Mouse (Mus musculus): Measurements from ENCODE around the gene Ano9. TPM values are rescaled to one million over a fixed set of nuclear protein-coding genes. Genes with fewer than 3 reads are reported as not detected.

Gene Ano9
- total RNA-seq, 2 experiments from 2014 or later: not detected

- DNase-seq (ENCODE audit: low spot score in 2 of 2): peak; percentile 90 to 92
- TF ChIP-seq CTCF (conservative IDR thresholded peaks at IDR 0.05): no peak
- Histone ChIP-seq H3K27ac (peak overlapping the region; percentile 91), H3K4me3 (peak overlapping the region; percentile 99)
Measured at GRCm38 (mm10) chr7:141131024-141131820, 13.6 kb upstream of the Ano9 start.

GRCm38 (mm10) chr7:141123517-141123856 lies 5.9 kb upstream of the Ano9 start:
- Histone ChIP-seq H3K4me3 (peak overlapping the region; percentile 72), H3K27ac (peak overlapping the region; percentile 82)
- no peak for TF ChIP-seq CTCF (conservative IDR thresholded peaks at IDR 0.05)
- no peak for DNase-seq (ENCODE audit: low spot score in 2 of 2)

- peak; percentile 51 for TF ChIP-seq CTCF (conservative IDR thresholded peaks at IDR 0.05)
- peak overlapping the region; percentile 72 for H3K4me3 ChIP-seq
- peak overlapping the region; percentile 82 for H3K27ac ChIP-seq
- DNase-seq (ENCODE audit: low spot score in 2 of 2): peak; percentile 83 to 91
Measured at GRCm38 (mm10) chr7:141122689-141123516, 5.3 kb upstream of the Ano9 start.

GRCm38 (mm10) chr7:141122245-141122644 lies 4.6 kb upstream of the Ano9 start, which contains the start of gene Ptdss2:
Ptdss2 (plus strand) TSS chr7:141122382.
- Histone ChIP-seq H3K27ac (peak within 1 kb of the TSS; percentile 82), H3K4me3 (peak within 1 kb of the TSS; percentile 72)
- no peak for DNase-seq (ENCODE audit: low spot score in 2 of 2)
- TF ChIP-seq CTCF (conservative IDR thresholded peaks at IDR 0.05): no peak

- DNase-seq (ENCODE audit: low spot score in 2 of 2): no peak
Measured at GRCm38 (mm10) chr7:141121051-141121531, 3.5 kb upstream of the Ano9 start.

GRCm38 (mm10) chr7:141120605-141121004 lies 3.0 kb upstream of the Ano9 start:
- DNase-seq (ENCODE audit: low spot score in 2 of 2): no peak
- TF ChIP-seq CTCF (conservative IDR thresholded peaks at IDR 0.05): no peak
- Histone ChIP-seq H3K27ac (no peak overlapping the region), H3K4me3 (no peak overlapping the region)

More at GRCm38 (mm10) chr7:141121051-141121531, 3.5 kb upstream of the Ano9 start:
- Histone ChIP-seq H3K27ac (no peak overlapping the region; the same call in 1 of the 2 replicates), H3K4me3 (no peak overlapping the region)
- TF ChIP-seq CTCF (conservative IDR thresholded peaks at IDR 0.05): peak; percentile 31; the same call in 1 of the 2 replicates

GRCm38 (mm10) chr7:141119487-141119886 lies 1.9 kb upstream of the Ano9 start:
- Histone ChIP-seq H3K4me3 (no peak overlapping the region), H3K27ac (no peak overlapping the region)
- no peak for DNase-seq (ENCODE audit: low spot score in 2 of 2)
- no peak for TF ChIP-seq CTCF (conservative IDR thresholded peaks at IDR 0.05)

- TF ChIP-seq CTCF (conservative IDR thresholded peaks at IDR 0.05): no peak
- DNase-seq (ENCODE audit: low spot score in 2 of 2): no peak
- Histone ChIP-seq H3K27ac (no peak overlapping the region), H3K4me3 (no peak overlapping the region)
Measured at GRCm38 (mm10) chr7:141115874-141116273, 1.7 kb downstream of the Ano9 start.

- H3K4me3 ChIP-seq: no peak overlapping the region
- no peak overlapping the region for H3K27ac ChIP-seq
- TF ChIP-seq CTCF (conservative IDR thresholded peaks at IDR 0.05): no peak
- no peak for DNase-seq (ENCODE audit: low spot score in 2 of 2)
Measured at GRCm38 (mm10) chr7:141103161-141103560, 14.4 kb downstream of the Ano9 start.

GRCm38 (mm10) chr7:141099911-141100691 lies 17.5 kb downstream of the Ano9 start, which contains the start of gene Sigirr:
Sigirr (minus strand) TSS chr7:141100572.
- peak in 1 of 2 experiments; percentile 32 for DNase-seq (ENCODE audit: low spot score in 2 of 2)
- Histone ChIP-seq H3K4me3 (peak within 1 kb of the TSS; percentile 60), H3K27ac (peak within 1 kb of the TSS; percentile 61; the same call in 1 of the 2 replicates)
- no peak for TF ChIP-seq CTCF (conservative IDR thresholded peaks at IDR 0.05)

GRCm38 (mm10) chr7:141097177-141097576 lies 20.4 kb downstream of the Ano9 start:
- Histone ChIP-seq H3K27ac (0 out of 2 replicates have a peak overlapping the region, but pooled peaks have one; percentile 4), H3K4me3 (no peak overlapping the region)
- no peak for TF ChIP-seq CTCF (conservative IDR thresholded peaks at IDR 0.05)
- no peak for DNase-seq (ENCODE audit: low spot score in 2 of 2)

GRCm38 (mm10) chr7:141096649-141097056 lies 21.0 kb downstream of the Ano9 start:
- Histone ChIP-seq H3K27ac (0 out of 2 replicates have a peak overlapping the region, but pooled peaks have one; percentile 4), H3K4me3 (no peak overlapping the region)
- peak; percentile 31 for TF ChIP-seq CTCF (conservative IDR thresholded peaks at IDR 0.05)
- DNase-seq (ENCODE audit: low spot score in 2 of 2): no peak
